Mouse (Mus musculus) MEL (cell line): ENCODE results near the gene Lpin3.

Source experiments
- HCFC1 ChIP-seq: IDR thresholded peaks from 2 replicates; pipeline ENCODE4 v1.6.1; 2012; ENCODE audit warnings: low read depth, mild to moderate bottlenecking, inconsistent platforms, low read length, improper control_type of control experiment, moderate library complexity
- MAX ChIP-seq: IDR thresholded peaks from 2 replicates; pipeline ENCODE4 v1.6.1; 2011; ENCODE audit warnings: low read length, improper control_type of control experiment

DNA sequence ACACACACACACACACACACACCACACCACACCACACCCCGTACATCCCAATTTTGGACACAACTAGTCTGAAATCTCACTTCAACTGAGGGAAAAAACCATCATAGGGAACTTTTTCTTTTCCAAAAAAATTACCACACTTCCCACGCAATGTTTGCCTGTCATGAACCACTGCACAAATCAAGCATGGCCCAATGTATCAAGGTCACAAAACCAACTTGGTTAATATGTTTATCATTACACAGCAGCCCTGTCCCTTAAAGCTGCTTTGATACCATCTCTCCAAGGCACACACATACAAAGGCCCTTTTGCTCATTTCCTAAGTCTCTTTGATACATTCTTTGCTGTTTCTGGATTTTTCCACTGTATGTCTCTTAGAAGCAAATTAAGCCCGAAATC is 9.2 kb upstream of the Lpin3 start:
- TF ChIP-seq MAX: no peak
- TF ChIP-seq HCFC1: no peak
